Mouse (Mus musculus) cerebellum, adult 2 months (tissue): ENCODE results near the gene Baiap2.

Experiments
- CTCF ChIP-seq: fragments of 200-500 bp; IDR thresholded peaks from 2 replicates; pipeline ENCODE4 v1.5.1; 2011; ENCODE audit warnings: low read depth, mild to moderate bottlenecking, control low read depth, low read length, moderate library complexity, borderline replicate concordance; ENCODE audit not compliant: insufficient read depth
- POLR2A ChIP-seq: fragments of 200-500 bp; IDR thresholded peaks from 2 replicates; pipeline ENCODE4 v1.6.1; 2011; ENCODE audit warnings: low read length, control low read depth, borderline replicate concordance; ENCODE audit not compliant: insufficient read depth

DNA sequence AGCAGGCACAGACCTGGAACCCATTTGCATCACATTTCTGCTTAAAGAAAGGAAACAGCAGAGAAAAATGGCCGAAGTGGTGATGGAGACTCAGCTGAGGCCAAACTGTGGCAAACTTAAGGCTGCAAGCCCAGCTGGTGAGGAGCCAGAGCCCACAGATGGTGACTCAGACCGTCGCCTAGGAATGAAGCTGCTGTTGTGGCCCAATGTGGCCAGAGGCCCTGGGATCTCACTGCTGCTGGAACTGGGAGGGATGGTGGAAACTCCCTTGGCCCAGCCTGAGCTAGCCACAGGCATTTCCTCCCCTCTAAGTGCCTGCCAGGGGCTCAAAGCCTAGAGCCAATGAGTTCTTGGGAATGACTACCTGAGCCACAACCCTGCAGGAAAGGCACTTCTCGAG, 9.4 kb upstream of the Baiap2 start:
- TF ChIP-seq POLR2A, result no peak
- no peak for TF ChIP-seq CTCF
